Mouse (Mus musculus): ENCODE measurements at regions not wholly inside any gene's neighbourhood (a gene's known extent, or its start where the extent isn't known, plus 50 kb on each side); places are given as distances from the start of the nearest gene placed in this dataset.

DNA sequence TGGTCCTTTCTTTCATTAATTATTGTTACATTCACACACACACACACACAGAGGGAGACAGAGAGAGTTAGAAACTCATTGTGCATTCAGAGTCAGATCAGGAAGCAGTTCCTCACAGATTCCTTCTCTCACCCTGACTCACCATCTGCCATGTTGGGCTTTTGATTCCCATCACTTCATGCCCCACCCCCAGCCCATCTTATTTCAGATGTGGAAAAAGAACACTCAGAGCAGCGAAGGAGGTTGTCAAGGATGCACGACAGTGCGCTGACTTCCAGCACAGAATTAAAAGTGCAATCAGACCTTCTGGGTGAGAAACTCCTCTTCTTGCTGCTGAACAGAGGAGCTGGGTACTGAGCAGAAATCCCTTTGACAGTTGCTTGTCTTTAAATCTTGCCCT lies 438.8 kb upstream of the Kdm8 start:
- peak; percentile 32 to 43 for DNase-seq (ENCODE audit: low spot score in 2 of 2)

DNA sequence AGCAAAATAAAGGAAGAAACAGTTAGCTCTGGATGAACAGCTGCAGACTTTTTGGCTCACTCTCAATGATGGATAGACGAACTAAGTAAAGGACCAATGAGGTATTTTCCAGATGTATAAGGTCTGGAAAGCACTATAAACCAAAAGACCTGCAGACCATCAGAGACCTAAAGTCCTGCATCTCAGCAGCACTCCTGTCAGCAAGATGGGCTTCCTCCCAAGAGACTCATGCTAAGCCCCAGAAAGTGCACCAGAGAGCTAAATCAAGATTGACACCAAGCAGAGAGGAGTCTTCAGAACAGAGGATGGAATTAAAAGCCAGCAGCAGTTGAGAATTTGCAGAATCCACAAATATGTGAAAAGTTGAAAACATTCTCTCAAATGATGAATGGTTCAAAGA lies 425.2 kb upstream of the Kdm8 start:
- DNase-seq (ENCODE audit: low spot score in 2 of 2) = no peak

DNA sequence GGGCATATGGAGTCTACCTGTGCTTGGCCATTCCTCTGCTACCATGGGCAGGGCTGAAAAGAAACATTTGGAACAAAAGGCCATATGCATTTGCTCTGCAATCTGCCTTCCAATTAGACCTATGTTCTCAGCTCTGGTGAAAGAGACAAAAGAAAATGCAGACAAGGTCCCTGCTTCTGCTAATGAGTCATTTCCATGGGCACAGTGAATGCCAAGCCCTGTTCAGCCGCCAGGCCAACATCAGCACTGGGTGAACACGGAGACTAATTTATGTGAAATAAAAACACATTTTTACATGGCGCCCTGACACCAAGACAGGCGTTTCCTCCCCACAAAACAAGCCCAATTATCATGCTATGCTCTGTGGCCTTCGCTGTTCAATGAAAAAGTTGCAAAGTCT lies 419.5 kb upstream of the Kdm8 start:
- no peak for DNase-seq (ENCODE audit: low spot score in 2 of 2)

DNA sequence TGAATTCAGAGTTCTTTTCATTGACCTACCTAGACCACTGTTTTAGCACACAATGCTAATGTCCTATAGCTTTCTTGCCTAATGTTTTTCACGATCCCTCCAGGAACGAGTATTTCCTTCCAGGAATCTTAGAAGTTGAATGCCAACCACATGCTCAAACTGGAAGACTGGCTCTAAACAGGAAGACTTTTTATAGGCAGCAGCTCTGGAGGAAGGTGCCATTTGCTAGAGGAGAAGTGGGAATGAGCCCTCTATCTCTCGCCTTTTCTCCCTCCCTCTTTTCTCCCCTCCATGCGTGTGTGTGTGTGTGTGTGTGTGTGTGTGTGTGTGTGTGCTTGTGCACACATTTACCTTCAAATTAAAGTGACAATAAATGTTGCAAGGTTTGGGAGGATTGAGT lies 410.7 kb upstream of the Kdm8 start:
- no peak for DNase-seq (ENCODE audit: low spot score in 2 of 2)

DNA sequence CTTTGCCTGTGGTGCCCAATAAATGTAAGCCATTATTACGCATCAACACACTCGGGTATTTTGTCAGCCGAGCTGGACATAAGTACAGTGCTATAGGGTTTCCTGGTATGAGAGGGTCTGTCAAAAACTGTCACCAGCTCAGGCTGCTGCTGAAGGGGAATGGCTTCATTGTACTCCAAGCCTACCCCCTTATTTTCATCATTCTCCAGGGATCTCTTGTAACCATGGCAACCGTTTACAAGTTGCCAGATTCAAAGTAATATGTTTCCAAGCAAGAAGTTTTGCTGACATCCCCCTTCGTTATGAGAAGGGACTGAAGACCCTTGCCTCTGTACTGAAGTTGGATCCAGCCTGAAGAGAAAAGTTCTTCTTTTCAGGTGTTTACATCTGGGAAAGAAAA lies 410.3 kb upstream of the Kdm8 start:
- DNase-seq (ENCODE audit: low spot score in 2 of 2) = no peak

DNA sequence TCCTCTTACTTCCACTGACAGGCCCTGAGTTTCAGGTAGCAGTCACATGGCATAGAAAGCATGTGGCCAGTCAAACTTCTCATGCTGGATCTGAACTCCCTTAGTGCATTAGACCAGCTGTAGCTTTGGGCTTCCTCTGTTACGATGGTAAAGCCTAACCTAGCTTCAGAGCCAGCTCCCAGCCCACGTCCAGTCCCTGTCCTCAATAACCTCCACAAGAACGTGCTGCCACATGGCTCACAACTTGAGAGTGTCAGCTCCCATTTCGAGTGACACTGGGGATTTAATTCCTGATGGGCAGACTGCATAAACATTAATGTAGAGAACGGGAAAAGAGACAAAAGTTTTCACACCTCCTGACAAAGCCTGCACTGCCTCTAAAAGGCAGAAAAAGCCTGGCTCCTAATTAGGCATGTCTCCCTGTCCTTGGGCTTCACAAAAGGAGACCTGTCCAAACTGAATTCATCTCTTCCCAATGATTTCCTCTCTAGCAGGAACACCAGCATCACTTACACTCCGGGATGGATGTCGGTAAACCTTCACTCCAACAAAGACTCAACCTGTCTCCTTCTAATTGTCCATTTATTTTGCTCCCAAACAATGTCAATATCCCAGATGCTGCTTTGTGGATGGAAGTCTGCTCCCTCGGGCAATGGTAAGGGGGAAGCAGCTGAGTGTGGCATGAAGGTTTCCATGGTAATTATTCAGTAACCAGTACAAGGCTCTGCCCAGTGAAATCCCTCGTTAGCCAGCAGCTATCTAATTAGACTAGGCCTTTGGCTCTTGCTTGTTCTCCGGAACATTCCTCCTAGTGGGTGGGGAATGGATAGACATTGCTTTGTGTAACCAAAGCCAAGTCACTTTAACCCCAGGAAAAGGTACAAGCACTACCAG lies 408.1 kb upstream of the Kdm8 start:
- DNase-seq (ENCODE audit: low spot score in 2 of 2) = no peak

DNA sequence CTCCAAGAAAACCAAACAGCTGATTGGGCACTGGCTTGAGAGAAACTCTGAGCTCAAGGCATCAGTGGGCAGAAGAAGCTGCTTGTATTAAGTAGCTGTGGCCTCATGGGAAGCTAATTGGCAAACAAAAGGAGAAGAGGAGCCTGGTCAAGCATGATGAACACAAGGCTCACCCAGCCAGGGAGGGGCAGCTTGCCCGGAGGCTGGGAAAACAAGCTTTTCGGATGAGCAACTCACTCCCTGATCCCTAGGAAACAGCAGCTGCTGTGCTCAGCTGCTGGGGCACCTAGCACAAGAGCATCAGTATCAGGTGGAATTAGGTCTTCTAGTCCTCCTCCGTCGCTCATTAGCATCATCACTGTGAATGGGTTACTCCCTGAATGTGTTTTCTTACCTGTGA lies 405.6 kb upstream of the Kdm8 start:
- DNase-seq (ENCODE audit: low spot score in 2 of 2) = no peak

DNA sequence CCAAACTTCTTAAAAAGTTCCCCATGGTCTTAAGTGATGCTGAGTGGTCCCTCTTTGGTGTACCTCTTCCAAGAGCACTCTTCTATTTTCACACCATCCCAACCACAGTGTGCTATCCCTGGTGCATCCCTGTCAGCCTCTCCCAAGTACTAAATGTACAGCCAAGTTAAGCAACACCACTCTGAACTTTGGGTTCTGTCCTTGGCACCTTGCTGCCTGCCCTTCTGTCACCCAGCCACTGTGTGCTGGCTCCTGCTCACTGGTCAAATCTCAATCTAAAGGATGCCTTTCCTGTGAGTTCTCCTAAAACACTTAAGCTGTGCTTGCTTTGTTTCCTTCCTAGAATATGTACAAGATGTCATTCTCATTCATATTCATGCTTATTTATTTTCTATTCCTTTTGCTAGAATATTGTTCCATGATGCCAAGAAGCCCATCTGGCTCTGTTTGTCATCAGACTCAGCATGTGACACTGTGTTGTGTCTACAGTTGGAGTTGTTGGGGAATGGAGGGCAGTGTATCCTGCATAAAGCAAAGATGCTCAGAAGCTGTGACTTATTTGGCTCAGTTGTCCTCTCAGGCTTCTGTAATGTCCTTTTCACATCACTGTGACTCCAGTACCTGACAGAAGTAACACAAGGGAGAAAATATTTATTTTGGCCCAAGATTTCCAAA lies 388.4 kb upstream of the Kdm8 start:
- no peak for DNase-seq (ENCODE audit: low spot score in 2 of 2)

DNA sequence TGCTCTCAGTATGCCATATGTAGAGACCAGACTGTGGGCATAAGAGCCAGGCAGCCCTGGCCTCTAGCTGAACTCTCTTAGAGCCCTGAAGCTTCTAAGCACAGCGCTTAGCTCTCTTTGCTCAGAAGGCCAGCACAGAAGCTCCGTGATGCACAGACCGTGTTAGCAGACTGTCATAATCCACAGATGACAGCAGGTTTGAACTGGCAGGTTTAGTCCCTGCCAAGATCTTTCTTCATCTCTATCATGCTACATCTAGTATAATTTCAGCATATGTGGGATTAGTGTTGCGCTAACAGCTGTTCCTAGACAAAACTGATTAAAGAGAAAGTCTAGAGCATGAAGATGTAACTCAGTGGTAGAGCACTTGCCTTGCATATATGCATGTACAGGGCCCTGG lies 342.0 kb upstream of the Kdm8 start:
- DNase-seq (ENCODE audit: low spot score in 2 of 2) = peak in 1 of 2 experiments; percentile 6

DNA sequence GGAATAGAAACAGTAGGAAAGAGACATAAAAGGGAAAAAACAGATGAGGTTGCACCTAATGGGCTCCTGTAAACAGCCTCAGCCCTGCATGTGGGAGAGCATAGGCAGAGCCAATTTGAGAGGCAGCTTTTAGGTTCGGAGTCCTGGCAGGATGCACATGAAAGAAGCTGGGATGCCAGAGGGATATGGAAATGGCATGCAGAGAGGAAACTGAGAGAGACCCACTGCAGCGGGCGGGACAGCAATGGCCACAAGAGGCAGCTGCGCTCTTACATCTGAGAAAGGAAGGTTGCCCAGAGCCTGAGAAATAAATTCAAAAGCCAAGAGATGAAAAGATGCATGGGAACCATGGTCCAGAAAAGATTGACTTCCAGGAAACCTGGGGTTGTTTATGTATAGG lies 340.5 kb upstream of the Kdm8 start:
- DNase-seq (ENCODE audit: low spot score in 2 of 2) = no peak

DNA sequence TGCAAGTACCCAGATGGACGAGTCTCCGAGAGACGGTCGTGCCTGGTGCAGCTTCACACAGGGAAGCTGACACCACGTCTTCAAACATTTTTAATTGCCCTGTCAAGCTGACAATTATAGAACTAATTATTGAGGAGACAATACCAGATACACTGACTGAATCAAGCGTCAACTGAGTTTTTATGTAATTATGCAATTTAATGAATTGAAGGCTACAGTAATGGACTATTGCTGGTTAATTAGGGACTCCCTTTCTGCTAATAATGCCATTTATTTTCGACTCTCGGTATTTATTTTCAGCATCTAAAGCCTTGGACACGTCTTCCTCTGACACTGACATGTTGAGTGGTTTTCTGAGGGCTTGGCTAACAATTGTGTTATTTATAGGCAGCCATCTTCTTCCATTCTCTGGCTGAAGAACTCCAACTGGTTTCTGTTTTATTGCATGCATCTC lies 331.6 kb upstream of the Kdm8 start:
- no peak for DNase-seq (ENCODE audit: low spot score in 2 of 2)

DNA sequence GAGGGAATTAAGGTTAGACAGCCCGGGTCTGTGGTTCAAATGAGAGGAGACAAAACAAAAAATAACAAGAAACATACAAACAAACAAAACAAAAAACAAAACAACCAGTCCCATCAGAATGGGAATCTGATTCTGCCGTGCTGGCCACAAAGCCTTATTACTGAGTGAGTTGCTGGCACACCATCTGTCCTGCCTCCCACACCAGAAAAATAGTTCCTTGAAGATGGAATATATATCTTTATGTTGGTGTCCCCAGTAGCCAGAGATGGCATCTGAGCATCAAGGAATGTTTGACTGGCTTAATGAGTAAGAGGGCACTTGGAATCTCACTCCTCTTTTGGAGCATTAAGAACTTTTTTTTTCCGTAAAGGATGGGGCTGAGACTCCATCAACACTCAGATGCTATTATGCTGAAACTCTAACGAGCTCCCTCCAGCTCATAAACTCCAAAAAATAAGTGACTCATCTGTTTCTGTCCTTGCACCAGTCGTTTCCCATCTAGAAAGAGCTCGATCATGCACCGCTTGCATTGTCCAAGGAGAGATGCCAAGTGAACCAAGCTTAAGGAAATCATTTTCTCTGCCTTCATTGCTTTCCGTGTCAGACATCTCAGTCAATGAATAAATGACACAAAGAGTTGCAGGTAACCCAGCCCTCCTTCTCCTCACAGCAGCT lies 329.0 kb upstream of the Kdm8 start:
- DNase-seq (ENCODE audit: low spot score in 2 of 2) = peak; percentile 6 to 13

DNA sequence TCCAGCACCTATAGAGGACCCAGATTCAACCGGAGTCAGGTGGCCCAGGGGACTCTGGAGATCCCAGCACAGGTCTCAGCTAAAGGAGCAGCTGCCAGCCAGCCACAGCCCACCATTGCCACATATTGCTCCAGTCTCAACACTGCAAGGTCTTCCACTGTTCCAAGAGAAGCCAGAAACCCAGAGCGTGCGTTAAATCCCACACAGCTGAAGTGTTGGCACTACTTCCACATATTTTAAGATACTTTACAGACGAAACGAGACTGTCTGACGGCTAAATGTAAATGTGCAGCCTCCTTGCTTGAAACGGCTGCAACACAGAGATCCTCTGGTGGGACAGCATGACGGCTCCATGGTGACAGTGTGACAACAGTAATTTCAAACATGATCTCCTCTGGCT lies 327.3 kb upstream of the Kdm8 start:
- DNase-seq (ENCODE audit: low spot score in 2 of 2) = peak; percentile 30 to 71

DNA sequence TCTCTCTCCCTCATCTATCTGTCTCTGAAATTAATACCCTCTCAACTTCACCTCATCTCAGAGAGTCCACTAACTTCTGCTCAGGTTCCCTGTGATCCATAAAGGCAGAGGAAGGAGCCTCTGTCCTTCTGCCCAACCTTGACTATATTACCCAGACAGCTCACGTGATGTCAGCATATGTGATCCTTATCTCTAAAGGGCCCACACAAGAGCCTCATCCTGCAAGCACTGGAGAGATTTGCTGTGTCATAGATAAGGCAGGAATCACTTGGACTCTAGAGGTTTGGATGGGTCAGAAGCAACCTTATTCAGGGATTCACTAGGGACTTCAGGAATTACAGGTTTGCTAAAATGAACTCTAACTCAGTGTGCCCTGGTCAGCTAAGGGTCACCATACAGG lies 315.3 kb upstream of the Kdm8 start:
- no peak for DNase-seq (ENCODE audit: low spot score in 2 of 2)

DNA sequence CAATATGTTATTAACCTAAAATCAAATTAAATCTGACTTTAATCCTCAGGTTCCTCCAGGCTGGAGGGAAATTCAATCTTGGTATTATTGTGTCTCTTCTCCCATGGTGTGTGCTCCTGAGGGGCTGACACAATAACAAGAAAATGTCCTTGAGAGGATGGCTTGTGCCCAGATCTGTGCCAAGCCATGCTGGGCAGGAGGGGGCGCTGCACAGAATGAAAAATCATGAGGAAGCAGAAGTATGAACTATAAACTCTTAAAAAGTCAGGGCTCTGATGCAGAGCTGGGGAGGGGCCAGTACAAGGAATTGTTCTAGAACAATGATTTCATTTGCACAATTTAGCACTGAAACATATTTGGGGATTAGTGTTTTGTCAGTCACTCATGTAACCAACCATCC lies 312.5 kb upstream of the Kdm8 start:
- no peak for DNase-seq (ENCODE audit: low spot score in 2 of 2)

DNA sequence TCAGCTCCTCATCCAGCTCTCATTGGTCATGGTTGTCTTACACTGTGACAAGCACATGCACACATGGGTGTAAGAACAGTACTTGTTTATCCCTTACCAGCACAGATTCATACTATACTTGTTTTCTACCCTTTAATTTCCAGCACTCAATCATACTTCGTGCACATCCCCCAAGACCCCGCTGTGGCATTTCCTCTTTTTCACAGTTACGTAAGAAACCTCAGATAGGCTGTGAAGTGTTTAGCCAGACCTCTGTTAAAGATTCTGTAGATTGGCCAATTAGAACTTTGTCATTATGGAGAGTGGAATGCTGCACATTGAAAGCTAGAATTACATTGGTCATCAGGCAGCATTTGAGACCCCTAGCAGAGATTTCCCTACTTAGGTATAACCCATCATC lies 305.9 kb upstream of the Kdm8 start:
- DNase-seq (ENCODE audit: low spot score in 2 of 2) = no peak

DNA sequence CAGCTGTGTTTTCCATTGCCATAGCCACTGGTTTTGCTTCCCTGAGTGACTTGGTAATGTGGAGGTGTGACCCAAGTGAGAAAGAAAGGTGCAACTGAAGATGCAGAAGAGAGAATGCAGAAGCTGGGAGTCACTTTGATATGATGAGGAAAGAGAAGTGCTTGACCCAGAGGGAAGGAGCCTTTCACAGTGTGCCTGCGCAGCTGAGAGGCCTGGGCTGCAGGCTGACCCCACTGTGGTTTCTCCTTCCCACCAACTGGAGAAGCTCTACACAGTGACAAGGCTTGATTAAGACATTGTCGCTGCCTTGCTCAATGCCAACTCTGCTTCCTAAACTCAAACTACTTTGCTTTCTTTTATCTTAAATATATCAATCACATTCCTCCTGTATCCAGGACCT lies 305.3 kb upstream of the Kdm8 start:
- no peak for DNase-seq (ENCODE audit: low spot score in 2 of 2)

DNA sequence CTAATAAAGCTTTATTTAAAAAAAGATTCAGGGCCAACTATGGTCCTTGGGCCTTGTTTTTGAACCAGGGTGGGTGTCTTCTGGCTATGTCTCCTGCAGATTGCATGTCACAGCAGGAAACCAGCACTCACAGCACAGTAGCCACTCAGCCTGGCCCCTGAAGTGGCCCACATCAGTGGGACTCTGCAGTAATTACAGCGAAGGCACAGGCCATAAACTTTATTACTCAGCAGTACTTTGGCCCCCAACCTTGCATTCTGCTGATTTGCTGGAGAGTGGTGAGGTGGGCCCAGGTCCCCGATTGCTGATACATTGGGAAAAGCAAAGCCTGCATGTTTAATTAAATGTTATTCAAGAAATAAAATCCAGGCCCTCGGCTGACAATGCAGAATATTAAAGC lies 303.6 kb upstream of the Kdm8 start:
- no peak for DNase-seq (ENCODE audit: low spot score in 2 of 2)

DNA sequence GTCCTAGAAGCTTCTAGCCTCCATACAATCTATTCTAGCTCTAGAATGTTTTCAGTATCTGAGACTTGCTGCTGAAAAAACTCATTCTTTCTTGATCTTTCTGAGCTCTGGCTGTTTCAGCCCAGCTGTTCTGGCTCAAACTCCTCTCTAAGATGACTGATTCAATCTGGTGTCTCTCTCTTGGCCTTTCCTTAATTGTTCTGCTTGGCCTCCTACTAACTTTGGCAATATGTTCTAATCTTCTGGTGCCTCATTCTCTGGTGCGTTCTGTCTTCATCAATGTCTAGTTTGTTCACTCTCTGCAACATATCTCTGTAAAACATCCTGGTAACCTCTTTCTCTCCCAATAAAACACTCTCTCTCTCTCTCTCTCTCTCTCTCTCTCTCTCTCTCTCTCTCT lies 302.6 kb upstream of the Kdm8 start:
- no peak for DNase-seq (ENCODE audit: low spot score in 2 of 2)

DNA sequence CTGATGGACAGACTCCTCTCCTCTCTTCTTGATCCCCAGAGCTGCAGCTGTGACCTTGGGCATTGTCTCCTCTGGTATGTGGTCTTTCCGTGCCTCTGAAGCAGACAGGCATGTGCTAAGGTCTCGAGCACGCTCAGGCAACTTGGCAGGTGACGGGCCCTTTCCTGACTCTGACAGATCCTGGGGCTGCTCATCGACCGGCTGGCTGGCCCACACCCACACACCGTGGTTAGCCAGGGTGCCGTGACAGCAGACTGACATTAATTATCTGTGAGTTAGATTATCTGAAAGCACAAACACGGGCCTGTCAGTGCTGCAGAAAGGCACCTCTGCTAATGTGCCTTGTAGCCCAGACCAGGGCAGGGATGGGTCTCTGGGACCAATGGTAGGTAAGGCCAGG lies 298.5 kb upstream of the Kdm8 start:
- no peak for DNase-seq (ENCODE audit: low spot score in 2 of 2)

DNA sequence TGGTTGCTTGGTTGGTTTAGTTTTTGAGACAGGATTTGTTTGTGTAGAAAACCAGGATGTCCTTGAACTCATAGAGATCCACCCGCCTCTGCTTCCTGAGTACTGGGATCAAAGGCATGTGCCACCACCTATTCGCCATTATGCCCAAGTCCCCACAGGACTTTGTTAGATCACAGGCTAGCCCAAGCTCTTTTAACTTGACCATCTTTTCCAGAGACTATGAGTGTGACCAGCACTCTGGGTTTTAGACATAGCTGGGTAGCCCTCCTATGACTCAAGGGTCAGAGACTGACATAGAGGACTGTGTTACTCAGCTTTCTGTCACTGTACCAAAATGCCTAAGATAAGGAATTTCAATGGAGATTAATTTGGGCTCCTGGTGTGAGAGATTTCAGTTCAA lies 295.3 kb upstream of the Kdm8 start:
- DNase-seq (ENCODE audit: low spot score in 2 of 2) = no peak

DNA sequence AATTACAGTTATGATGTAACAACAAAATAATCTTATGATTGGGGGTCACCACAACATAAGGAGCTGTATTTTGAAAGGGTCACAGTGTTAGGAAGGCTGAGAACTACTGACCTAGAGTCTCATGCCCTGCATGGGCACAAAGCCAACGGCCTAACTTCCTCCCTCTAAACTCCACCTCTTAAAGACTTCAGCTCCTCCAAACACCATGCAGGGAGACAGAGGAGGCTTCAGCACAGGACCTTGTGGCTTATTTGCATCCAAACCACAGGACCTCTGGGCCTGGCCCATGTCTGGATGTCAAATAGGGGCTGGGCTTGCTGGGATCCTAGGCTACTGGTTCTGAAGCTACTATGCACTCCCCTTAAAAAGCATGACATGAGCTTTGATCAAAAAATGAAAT lies 294.7 kb upstream of the Kdm8 start:
- DNase-seq (ENCODE audit: low spot score in 2 of 2) = no peak

DNA sequence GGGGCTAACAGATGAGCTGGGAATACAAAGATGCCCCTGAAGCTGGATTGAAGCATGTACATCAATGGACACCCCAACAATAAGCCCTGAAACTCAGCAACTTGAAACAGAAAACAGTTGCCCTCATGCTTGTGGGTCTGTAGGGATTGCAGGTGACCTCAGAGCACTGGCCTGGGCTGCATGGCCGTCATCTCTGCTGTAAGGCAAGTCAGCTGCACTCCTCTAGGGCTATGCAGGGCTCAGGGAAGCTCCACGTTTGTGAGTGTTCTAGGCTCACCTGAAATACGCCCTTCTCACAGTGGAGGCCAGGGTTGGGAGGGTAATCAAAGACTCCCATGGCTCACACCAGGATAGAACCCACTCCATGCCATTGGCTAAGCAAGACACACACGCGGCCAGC lies 292.2 kb upstream of the Kdm8 start:
- DNase-seq (ENCODE audit: low spot score in 2 of 2) = no peak

Measured in right cerebral cortex, postnatal 36 days (tissue).